Mouse (Mus musculus) lung, postnatal 0 days (tissue): ENCODE data around the gene Pld5.

Experiments used
- CTCF ChIP-seq: IDR thresholded peaks from 2 replicates; pipeline ENCODE4 v1.5.1; 2016; ENCODE audit warnings: antibody characterized with exemption, mild to moderate bottlenecking
- EP300 ChIP-seq: IDR thresholded peaks from 2 replicates; pipeline ENCODE4 v1.6.1; 2016; ENCODE audit warnings: antibody characterized with exemption, mild to moderate bottlenecking, control low read depth

GRCm38 (mm10) chr1:176183991-176184390, 91.1 kb downstream of the Pld5 start:
- TF ChIP-seq CTCF (no peak), EP300 (no peak)
